Mouse (Mus musculus): ENCODE data around the gene Pnpla7. TPM values are rescaled to one million over a fixed set of nuclear protein-coding genes. Genes with fewer than 3 reads are reported as not detected.
A peak's percentile ranks its signal among the peaks of the same experiment; 100 is the strongest.
"Not testable (repeated sequence)": the region's sequence is repeated elsewhere in the genome, so short reads cannot be mapped to it uniquely, and the experiment has no call there.

Pnpla7 gene
- 10 to 100 TPM; 13.5 to 13.7 TPM for total RNA-seq (2021)

DNA sequence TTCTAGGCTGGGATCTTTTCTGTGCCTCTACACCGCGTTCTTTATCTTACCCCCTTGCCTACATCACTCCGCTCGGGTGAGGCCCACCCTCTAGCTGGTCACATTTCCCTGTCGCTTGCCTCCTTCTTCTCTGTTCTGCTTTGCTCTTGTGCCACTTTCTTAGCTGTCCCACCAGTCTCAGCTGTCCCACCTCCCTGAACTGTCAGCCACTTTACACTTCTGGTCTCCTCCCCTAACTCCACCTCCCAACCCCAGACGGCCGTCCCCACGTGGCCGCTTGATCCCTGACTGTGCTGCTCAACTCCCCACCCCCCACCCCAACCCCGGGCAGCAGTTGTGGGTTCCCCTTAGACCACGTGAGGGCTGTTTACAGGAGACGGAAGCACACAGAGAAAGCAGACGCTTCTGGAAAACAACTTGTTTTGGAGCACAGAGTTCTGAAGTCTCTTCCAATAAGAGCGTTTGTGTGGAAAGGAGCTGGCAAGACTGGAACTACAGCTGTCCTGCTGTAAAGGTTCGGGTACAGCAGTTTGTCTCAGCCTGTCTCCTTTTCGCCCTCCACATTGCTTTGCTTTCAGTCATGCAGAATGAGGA is at the start of gene Pnpla7:
Pnpla7 (plus strand) TSS at position 330 of the 594 bp plus-strand sequence.
- DNase-seq, result peak; percentile 81

- no peak for DNase-seq
These were observed 49.4 kb upstream of the Pnpla7 start for GRCm38 (mm10) chr2:24926345-24926964.

- DNase-seq, result no peak
These were observed 48.9 kb upstream of the Pnpla7 start for GRCm38 (mm10) chr2:24926965-24927358.

DNA sequence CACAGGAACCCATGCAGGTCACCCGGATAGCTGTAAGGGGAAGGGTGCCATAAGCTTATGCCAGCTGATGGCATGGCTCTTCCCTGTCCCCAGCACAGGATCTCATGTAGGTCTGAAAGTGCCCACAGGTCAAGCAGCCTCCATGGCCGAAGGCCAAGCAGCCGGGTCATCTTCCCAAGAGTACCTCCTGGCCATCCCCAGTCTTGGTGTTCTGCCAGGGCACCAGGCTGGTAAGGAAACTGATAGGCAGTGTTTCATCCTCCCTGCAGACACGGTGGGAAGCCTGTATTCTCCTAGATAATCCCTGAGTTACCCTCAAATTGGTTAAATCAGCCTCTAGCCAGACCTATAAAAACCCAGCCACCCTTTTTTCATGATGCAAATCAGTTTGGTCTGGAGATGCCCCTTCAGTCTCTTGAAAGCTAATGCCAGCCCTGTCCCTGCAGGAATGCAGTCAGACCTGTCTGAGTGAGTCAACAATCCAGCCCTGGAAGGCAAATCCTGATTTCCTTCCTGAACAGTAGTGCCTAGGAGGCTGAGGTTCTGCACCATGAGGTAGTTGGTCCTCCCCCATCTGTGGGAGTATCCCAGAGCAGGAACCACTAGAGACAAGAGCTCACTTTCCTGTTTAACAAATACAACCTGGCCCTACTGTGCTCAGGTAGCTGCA is 47.9 kb upstream of the Pnpla7 start:
- DNase-seq, result peak; percentile 17

DNA sequence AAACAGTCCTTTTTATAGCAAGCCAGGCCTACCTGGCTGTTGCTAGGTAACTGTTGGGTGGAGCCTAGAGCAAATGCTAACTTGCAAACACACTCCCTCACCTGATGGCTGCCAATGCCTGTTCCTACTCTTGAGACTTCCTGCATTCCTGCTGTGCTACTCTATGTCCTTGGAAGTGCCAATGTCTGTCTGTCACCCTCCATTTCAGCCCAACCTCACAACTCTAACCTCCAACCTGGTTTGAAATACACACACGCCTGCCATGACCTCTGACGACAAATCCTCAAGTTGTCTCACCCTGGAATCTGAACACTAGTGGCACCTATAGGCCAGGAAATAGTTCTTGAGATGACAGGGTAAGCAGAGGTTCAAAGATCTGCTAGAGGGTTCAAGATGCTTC is 46.7 kb upstream of the Pnpla7 start:
- DNase-seq, result no peak

DNA sequence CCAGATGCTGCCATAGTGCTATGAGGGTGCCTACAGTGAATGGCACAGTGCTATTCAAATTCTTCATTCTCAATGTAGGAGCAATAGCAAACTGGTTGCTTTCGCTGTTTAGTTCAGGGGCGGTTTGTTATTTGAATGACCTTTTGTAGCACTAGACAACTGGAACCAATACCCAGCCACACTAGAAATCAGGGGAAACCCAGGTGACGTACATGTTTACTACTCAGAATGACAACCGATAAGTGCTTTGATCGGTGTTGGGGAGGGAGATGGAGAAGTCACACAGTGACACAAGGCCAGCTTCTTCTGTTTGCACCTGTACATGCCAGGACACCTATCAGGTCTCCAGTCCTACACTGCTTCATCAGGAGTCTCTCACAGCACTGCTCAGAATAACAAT is 46.2 kb upstream of the Pnpla7 start:
- no peak for DNase-seq

DNA sequence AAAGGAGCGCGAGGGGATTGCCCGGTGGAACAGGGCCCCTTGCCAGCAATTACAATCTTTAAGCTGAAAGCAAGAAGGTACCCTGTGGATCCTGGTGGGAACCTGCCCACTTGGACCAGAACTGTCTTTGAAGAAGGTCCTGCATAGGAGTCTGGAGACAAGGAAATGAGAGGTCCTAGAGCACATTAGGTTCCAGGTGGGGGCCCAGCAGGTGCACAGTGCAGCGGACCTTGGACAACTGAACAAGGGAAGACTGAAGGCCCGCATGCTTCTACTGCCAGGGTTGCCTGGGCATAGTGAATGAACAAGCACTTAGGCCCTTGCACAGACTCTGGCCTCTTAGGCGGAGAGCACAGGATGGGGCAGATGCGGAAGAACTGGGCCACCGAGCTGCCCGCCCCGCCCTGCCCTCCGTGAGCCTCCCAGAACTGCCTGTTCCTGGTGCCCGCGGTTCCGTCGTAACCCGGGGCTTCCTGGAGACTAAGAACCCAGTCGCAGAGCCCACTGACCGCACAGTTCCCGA is 41.3 kb upstream of the Pnpla7 start:
- no peak for DNase-seq

- peak; percentile 92 for DNase-seq
These were observed 40.6 kb upstream of the Pnpla7 start, which contains the start of gene Arrdc1 for GRCm38 (mm10) chr2:24935057-24935796. TSS of gene Arrdc1 (minus strand) at chr2:24935252.

DNA sequence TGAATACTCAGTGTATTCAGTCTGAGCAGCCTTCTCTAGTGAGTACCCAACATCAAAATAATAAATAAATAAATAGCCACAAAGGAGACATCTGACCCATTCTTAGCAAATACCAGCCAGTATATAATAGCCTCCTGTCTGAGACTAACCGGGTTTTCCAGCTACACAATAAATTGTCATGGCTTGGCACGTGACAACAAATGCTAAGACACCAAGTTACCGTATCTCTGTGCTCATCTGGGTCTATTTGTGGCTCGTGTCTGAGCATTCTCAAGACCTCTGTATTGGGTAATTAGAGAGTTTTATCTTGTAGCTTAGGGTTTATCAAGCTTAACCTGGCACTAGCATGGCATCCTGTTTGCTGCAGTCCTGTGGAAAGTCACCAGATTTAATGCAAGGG is 33.7 kb upstream of the Pnpla7 start:
- no peak for DNase-seq

DNA sequence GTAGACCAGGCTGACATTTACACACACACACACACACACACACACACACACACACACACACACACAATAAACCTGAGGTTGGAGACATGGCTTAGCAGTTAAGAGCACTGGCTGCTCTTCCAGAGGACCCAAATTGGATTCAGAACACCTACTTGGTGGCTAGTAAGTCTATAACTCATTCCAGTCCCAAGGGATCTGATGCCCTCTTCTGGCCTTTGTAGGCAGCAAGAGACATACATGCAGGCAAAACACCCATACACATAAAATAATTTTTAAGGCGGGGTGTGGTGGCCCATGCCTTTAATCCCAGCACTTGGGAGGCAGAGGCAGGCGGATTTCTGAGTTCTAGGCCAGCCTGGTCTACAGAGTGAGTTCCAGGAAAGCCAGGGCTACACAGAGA is 31.5 kb upstream of the Pnpla7 start:
- DNase-seq, result peak; percentile 28

DNA sequence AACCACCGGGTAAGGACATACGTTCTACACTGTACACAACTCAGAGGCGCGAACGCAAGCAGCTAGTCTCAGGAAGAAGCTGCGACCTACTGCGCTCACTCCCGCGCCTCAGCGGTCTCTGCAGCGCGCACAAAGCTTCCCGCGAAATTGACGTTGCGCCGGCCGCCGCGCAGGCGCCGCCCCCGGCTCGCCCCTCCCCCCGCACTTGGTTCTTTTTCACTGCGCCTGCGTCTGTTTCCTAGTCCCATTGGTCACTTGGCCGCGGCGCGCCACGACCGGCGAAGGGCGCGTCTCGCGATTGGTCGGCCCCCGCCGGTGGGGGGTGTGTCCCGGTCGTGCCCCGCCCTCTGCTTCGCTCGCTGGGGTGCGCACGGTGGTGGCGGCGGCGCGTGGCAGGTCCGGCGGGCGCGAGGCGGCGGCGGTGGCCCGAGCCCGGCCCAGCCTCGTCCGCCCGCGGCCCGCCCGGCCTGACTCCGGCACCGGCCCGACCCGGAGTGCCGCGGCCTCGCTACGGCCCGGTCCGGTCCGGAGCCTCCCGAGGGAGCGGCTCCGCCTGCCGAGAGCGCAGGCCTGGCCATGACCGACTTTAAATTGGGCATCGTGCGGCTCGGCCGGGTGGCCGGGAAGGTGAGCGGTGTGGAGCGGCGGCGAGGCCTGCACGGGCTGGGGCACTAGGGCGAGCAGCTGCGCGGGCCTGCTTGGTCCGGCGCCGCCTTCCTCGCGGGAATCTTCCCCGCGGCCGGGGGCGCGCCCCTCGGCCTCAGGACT is 26.2 kb upstream of the Pnpla7 start, which contains the start of gene Zmynd19:
Zmynd19 (plus strand) TSS at position 372 of the 768 bp plus-strand sequence.
- DNase-seq, result peak; percentile 99

DNA sequence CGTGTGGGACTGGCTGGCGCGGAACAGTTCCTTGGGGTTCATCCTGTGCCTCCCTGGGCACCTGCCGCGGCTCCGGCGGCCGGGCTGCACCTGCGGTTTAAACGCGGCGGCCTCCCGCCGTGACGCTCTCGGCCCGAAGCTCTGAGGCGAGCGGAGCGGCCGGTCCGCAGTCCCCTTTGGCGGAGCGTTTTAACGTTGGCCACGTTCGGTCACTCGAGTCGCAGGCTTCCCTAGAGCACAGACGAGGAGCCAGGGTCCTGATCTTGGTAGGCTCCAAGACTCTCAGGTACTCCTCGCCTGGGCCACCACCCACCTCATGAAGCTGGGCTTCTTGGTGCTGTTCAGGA is 25.7 kb upstream of the Pnpla7 start:
- peak; percentile 17 for DNase-seq

DNA sequence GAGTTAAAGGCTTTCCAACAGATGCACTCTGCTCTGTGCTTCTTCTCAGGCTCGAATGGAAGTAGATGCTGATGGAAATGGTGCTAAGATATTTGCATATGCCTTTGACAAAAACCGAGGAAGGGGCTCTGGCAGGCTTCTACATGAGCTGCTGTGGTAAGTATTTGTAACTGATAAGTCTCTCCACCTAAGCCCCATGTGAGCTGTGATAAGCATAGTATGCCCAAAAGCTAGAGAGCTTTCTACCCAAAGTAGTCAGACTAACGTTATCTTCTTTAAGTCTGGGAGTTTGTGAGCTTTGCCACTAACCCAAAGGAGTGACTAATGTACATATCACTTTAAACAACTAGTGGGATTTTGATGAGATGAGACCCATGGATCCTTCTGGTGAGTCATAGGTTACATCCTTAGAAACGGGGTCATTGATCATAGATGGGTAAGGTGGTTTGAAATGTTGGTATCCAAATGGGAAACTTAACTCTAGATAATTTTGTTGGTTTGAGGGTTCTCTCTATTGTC is 23.2 kb upstream of the Pnpla7 start:
- no peak for DNase-seq

GRCm38 (mm10) chr2:24960910-24961309 is 14.9 kb upstream of the Pnpla7 start:
- DNase-seq, result peak; percentile 25

DNA sequence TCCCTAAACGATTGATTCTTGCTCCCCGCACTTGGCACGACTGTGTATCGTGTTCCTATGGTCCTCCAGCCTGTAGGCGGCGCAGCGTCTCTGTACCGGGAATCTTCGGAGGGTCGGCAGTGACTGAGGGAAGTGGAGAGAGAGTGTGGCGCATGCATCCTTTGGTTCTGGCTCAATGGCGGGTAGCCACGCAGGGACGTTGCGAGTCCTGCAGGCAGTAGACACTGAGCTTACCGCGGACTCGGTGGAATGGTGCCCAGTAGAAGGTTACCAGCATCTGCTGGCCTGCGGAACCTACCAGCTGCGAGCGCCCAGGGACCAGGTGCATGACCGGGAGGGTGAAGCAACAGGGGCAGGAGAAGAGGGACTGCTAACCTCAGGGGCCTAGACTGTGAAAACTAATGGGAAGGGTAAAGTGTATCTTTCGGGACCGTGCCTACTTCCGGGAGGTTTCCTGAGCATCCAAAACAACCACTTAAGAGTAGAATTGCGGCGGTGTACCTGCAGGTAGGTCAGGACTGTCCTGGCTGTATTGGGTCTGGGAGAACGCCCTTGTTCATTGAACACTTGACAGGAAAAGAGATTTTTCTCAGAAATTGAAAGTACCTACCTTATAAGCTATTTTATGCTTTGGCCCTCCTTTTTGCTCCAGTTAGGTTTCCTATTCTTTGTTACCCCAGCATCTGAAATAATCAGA is 13.4 kb upstream of the Pnpla7 start, which contains the start of gene Dph7:
Dph7 (plus strand) TSS at position 97 of the 697 bp plus-strand sequence.
- peak; percentile 89 for DNase-seq

DNA sequence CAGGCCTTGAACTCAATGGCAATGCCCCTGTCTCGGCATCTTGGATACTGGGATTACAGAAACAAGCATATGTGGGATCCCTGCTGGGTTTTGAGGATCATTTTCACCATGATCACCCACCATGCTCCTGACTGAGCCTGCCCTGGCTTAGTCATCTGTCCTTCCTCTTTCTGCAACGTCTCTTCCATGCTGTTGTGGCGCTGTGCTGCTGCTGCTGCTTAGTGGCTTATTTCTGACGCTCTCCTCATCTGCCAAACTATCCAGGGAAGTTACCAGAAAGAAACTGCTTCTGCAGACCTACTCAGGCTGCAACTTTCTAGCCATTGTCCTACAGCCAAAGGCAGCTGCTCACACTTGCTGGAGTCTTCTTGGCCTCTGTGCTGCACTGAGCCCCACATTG is 5.4 kb upstream of the Pnpla7 start:
- DNase-seq, result no peak

- not testable (repeated sequence) for DNase-seq
These were observed 1.4 kb upstream of the Pnpla7 start for GRCm38 (mm10) chr2:24974452-24974851.

DNA sequence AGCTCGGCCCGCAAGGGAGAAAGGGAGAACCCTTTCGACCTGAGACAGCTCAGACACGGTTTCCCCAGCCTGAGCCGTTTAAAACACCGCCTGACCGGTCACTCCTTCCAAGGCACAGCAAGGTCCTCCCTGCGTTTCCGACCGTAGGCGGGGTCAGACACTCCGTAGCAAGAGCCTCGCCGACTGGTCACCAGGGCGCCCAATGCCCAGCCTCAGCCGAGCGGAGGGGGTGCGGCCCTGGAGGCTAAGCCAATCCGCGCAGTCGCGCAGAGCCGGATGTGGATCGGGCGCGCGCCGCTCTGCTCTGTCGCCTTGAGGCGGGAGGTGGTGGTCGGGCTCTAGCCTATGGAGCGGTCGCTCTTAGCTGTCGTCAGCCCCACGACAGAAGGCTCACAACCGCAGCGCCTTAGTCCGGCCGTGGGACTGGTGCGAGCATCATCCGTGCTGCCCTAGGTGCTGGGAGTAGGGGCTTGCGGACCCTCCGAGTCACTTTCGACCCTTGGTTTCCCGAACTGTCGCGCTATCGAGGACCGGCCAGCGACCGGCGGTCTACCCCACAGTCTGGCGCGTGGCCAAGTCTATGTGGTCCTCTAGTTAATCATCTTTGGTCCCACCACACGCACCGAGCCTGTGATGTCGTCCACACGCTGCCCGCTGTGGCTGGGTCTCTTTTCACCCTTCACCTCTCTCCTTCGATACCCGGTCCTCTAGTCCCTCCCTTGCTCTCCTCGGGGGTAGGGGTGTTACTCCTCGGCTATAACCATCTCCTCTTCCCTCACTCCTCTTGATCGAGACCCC is 728 bp upstream of the Pnpla7 start, which contains the start of gene Mrpl41:
Mrpl41 (minus strand) TSS at position 193 of the 798 bp plus-strand sequence.
- peak; percentile 97 for DNase-seq

DNA sequence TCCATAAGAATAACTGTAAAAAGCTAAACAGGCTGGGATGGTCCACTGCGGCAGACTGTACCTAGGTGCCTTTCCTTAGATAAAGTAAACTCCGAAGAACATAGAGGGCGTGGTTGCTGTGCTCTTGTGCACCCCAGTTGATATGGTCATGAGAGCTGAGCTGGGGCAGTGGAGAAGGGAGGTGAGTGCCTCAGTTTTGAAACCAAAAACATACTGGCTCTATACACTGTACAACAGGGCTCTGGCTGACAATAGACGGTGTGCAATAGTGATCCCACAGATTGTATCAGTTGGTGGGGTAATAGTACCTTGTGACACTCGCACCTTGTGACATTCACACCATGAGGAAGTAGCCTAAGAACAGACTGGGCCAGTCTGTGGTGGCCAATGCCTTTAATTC is 1.1 kb downstream of the Pnpla7 start:
- no peak for DNase-seq

DNA sequence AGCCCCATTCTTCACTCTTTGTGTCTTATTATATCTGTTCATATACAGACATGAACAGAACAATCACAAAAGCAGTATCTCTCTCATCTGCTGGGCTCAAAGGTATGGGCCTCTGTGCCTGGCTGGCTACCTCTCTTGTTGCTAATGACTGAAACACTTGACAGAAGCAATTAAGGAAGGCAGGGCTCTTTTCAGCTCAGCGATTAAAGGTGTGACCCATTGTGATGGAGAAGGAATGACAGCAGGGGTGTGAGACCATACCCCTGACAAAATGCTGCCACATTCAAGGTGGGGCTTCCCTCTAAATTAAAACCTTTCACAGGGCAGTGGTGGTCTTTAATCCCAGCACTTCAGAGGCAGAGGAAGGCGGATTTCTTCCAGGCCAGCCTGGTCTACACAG is 11.9 kb downstream of the Pnpla7 start:
- DNase-seq, result no peak
